Mouse (Mus musculus): ENCODE measurements at regions not wholly inside any gene's neighbourhood (a gene's known extent, or its start where the extent isn't known, plus 50 kb on each side); places are given as distances from the start of the nearest gene placed in this dataset.

GRCm38 (mm10) chr7:138121497-138121896, 276.0 kb downstream of the Tcerg1l start:
- TF ChIP-seq CTCF (IDR thresholded peaks at IDR 0.05; ENCODE audit: extremely low read depth, insufficient read depth, insufficient read length, insufficient replicate concordance) (no peak), POLR2A (IDR thresholded peaks at IDR 0.05; ENCODE audit: low read depth, low read length) (no peak)
